ENCODE assay signal across 8 mouse cellular contexts in genomic region chr19:23361124-23361523, GRCm38 (mm10).
DNase-seq lines count a peak whose midpoint lies in the region; ATAC-seq and TF ChIP-seq lines count a peak whose summit lies in the region.

No protein-coding gene starts in this region.

- no peak for TF ChIP-seq POLR2A in lung, adult 2 months (IDR thresholded peaks at IDR 0.05; ENCODE audit: borderline replicate concordance, extremely low read depth, low read depth, low read length)

- WGBS in forebrain, embryonic 14.5 days = 64% methylated on average over 4 of the region's 4 CpGs
- 73% methylated on average over 4 of the region's 4 CpGs for WGBS in forebrain, embryonic 11.5 days
- 57% methylated on average over 4 of the region's 4 CpGs for WGBS in midbrain, embryonic 15.5 days
- 67% methylated on average over 4 of the region's 4 CpGs for whole genome bisulfite sequencing in midbrain, embryonic 10.5 days
- WGBS in lung, adult 2 months = 58% methylated on average over 4 of the region's 4 CpGs

- DNase-seq in forebrain, embryonic 14.5 days (ENCODE audit: low spot score) = peak; percentile 74
- DNase-seq in forebrain, embryonic 11.5 days (ENCODE audit: low spot score) = no peak
- DNase-seq in midbrain, embryonic 10.5 days (ENCODE audit: low spot score) = no peak
- DNase-seq in layer of hippocampus, postnatal 14 days (ENCODE audit: low spot score in 2 of 2) = peak; percentile 80 to 94
- DNase-seq in spleen, postnatal 10 days (ENCODE audit: low spot score in 2 of 2) = no peak
- DNase-seq in testis, postnatal 14 days (ENCODE audit: low spot score) = no peak
- DNase-seq in lung, adult 2 months = no peak

- H3K36me3 ChIP-seq in forebrain, embryonic 14.5 days (ENCODE audit: control insufficient read depth, insufficient read depth, low read length) = no peaks in the 10 kb centered on the region
- H3K36me3 ChIP-seq in forebrain, embryonic 11.5 days (ENCODE audit: control insufficient read depth, insufficient read depth, low read length) = no peaks in the 10 kb centered on the region
- no peaks in the 10 kb centered on the region for H3K36me3 ChIP-seq in midbrain, embryonic 15.5 days (replicated peaks)
- no peaks in the 10 kb centered on the region for H3K36me3 ChIP-seq in midbrain, embryonic 10.5 days

- peak overlapping the region; percentile 14; the same call in 1 of the 2 replicates for H3K27ac ChIP-seq in forebrain, embryonic 14.5 days (ENCODE audit: low read depth, low read length)
- no peak overlapping the region for H3K27ac ChIP-seq in forebrain, embryonic 11.5 days (ENCODE audit: low read depth, low read length)
- H3K27ac ChIP-seq in midbrain, embryonic 15.5 days = no peak overlapping the region
- no peak overlapping the region for H3K27ac ChIP-seq in midbrain, embryonic 10.5 days (replicated peaks)

- peak; percentile 72; the same call in 1 of the 2 replicates for ATAC-seq in forebrain, embryonic 14.5 days
- no peak for ATAC-seq in forebrain, embryonic 11.5 days (replicated peaks; ENCODE audit: low FRiP score)
- ATAC-seq in midbrain, embryonic 15.5 days (replicated peaks) = peak; percentile 42; the same call in 1 of the 2 replicates

- H3K27me3 ChIP-seq in forebrain, embryonic 14.5 days (replicated peaks; ENCODE audit: control insufficient read depth, insufficient read depth, low read length) = no peaks in the 10 kb centered on the region
- no peaks in the 10 kb centered on the region for H3K27me3 ChIP-seq in forebrain, embryonic 11.5 days (ENCODE audit: control insufficient read depth, insufficient read depth, low read length)
- no peaks in the 10 kb centered on the region for H3K27me3 ChIP-seq in midbrain, embryonic 15.5 days (replicated peaks)
- H3K27me3 ChIP-seq in midbrain, embryonic 10.5 days (ENCODE audit: low read depth, poor library complexity, severe bottlenecking) = no peaks in the 10 kb centered on the region

- no peak overlapping the region for H3K9ac ChIP-seq in forebrain, embryonic 14.5 days (ENCODE audit: low read length)
- H3K9ac ChIP-seq in forebrain, embryonic 11.5 days (ENCODE audit: low read length) = no peak overlapping the region
- no peak overlapping the region for H3K9ac ChIP-seq in midbrain, embryonic 15.5 days

- no peaks in the 10 kb centered on the region for H3K9me3 ChIP-seq in forebrain, embryonic 14.5 days (replicated peaks; ENCODE audit: control insufficient read depth, low read length)
- H3K9me3 ChIP-seq in forebrain, embryonic 11.5 days (ENCODE audit: control insufficient read depth, low read length) = no peaks in the 10 kb centered on the region
- H3K9me3 ChIP-seq in midbrain, embryonic 15.5 days = no peaks in the 10 kb centered on the region
- H3K9me3 ChIP-seq in midbrain, embryonic 10.5 days (replicated peaks) = no peaks in the 10 kb centered on the region

- no peak overlapping the region for H3K4me2 ChIP-seq in forebrain, embryonic 14.5 days (ENCODE audit: low read length)
- no peak overlapping the region for H3K4me2 ChIP-seq in forebrain, embryonic 11.5 days (ENCODE audit: low read depth, low read length, severe bottlenecking)
- H3K4me2 ChIP-seq in midbrain, embryonic 15.5 days = no peak overlapping the region

- no peak for TF ChIP-seq CTCF in lung, adult 2 months (IDR thresholded peaks at IDR 0.05; ENCODE audit: insufficient read depth, low read length)

- H3K4me3 ChIP-seq in forebrain, embryonic 14.5 days (ENCODE audit: low read depth, low read length) = no peak overlapping the region
- no peak overlapping the region for H3K4me3 ChIP-seq in forebrain, embryonic 11.5 days (ENCODE audit: low read depth, low read length)
- no peak overlapping the region for H3K4me3 ChIP-seq in midbrain, embryonic 15.5 days
- no peak overlapping the region for H3K4me3 ChIP-seq in midbrain, embryonic 10.5 days
- H3K4me3 ChIP-seq in lung, adult 2 months (replicated peaks; ENCODE audit: extremely low read depth, low read depth, low read length) = no peak overlapping the region

- no peaks in the 10 kb centered on the region for H3K4me1 ChIP-seq in forebrain, embryonic 14.5 days (ENCODE audit: control insufficient read depth, insufficient read depth, low read length)
- no peaks in the 10 kb centered on the region for H3K4me1 ChIP-seq in forebrain, embryonic 11.5 days (replicated peaks; ENCODE audit: control insufficient read depth, insufficient read depth, low read length)
- H3K4me1 ChIP-seq in midbrain, embryonic 15.5 days = no peaks in the 10 kb centered on the region
- H3K4me1 ChIP-seq in midbrain, embryonic 10.5 days = no peaks in the 10 kb centered on the region
- peaks cover 2% of the 10 kb centered on the region for H3K4me1 ChIP-seq in lung, adult 2 months (ENCODE audit: control insufficient read depth, insufficient read depth, low read length)

Comparison
In these comparisons a context has a peak if more than half of its experiments do, and no peak if none do; other contexts are left out.
1. DNase-seq: peak in forebrain, embryonic 14.5 days (single experiment) and layer of hippocampus, postnatal 14 days (2 of 2); none in forebrain, embryonic 11.5 days (single experiment), midbrain, embryonic 10.5 days (single experiment), spleen, postnatal 10 days (0 of 2), testis, postnatal 14 days (single experiment) and lung, adult 2 months (single experiment).